In the genomic region with DNA sequence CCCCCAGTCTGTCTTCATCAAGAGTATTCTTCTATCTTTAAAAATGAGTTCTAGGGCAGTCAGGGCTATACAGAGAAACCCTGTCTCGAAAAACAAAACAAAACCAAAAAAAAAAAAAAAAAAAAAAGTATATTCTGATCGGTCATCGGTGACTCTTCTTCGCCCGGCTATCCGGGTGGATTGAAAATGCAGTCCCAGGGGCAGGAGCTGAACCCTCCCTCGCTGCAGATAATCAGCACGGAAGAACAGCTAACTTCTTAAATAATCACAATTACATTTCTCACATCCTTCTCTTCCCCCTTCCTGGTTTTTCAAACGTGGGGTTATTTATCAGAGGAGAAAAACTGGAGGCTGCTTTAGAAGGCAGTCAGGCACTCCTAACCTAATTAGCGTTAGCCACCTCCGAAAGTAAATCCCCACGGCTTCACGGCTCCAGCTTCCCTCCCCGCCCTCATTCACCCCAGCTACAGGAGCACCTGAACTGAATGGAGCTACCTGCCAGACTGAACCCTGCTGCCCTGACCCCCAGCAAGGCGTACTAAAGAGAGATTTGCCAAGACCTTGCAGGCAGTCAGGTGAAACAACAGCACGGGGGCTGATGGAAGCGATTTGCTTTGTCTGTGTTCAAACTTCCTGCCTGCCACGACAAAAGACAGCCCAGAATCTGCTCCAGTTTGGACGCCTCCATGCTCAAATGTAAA, we compare ENCODE assay signal across 8 mouse cellular contexts.
DNase-seq lines count a peak whose midpoint lies in the region; ATAC-seq lines count a peak whose summit lies in the region.

No protein-coding gene starts in this region.

- peak overlapping the region; percentile 30 for H3K4me3 ChIP-seq in forebrain, embryonic 12.5 days (replicated peaks)
- peak overlapping the region; percentile 29 for H3K4me3 ChIP-seq in neural tube, embryonic 11.5 days (ENCODE audit: low read depth, low read length)

- WGBS in forebrain, embryonic 12.5 days, result under 1% methylated on average over 19 of the region's 19 CpGs
- 4% methylated on average over 19 of the region's 19 CpGs for WGBS in neural tube, embryonic 11.5 days

- peak overlapping the region; percentile 57 for H3K4me2 ChIP-seq in forebrain, embryonic 12.5 days
- H3K4me2 ChIP-seq in neural tube, embryonic 11.5 days (ENCODE audit: low read depth), result peak overlapping the region; percentile 51

- DNase-seq in ovary, postnatal 36 days (ENCODE audit: low spot score), result peak; percentile 18
- no peak for DNase-seq in ovary, postnatal 10 days (ENCODE audit: low spot score)
- DNase-seq in kidney, postnatal 25 days, result peak; percentile 2 to 47
- DNase-seq in neural tube, embryonic 11.5 days (ENCODE audit: low spot score), result peak; percentile 24
- no peak for DNase-seq in gastrocnemius, postnatal 10 days
- no peak for DNase-seq in c-Kit-positive CD71-positive TER-119-positive erythroid progenitor cells, embryonic 14.5 days (ENCODE audit: low spot score)
- DNase-seq in adrenal gland, adult 18-20 months (ENCODE audit: low spot score in 2 of 2), result no peak

- peak overlapping the region; percentile 31; the same call in 1 of the 2 replicates for H3K27ac ChIP-seq in forebrain, embryonic 12.5 days
- no peak overlapping the region for H3K27ac ChIP-seq in neural tube, embryonic 11.5 days (ENCODE audit: low read depth, low read length)

- H3K9ac ChIP-seq in forebrain, embryonic 12.5 days, result peak overlapping the region; percentile 40
- H3K9ac ChIP-seq in neural tube, embryonic 11.5 days (ENCODE audit: low read length), result peak overlapping the region; percentile 44

- no peaks in the 10 kb centered on the region for H3K9me3 ChIP-seq in forebrain, embryonic 12.5 days
- H3K9me3 ChIP-seq in neural tube, embryonic 11.5 days (ENCODE audit: control insufficient read depth, low read length), result no peaks in the 10 kb centered on the region

- peaks cover 32% of the 10 kb centered on the region for H3K4me1 ChIP-seq in forebrain, embryonic 12.5 days
- peaks cover 5% of the 10 kb centered on the region; the same call in 1 of the 2 replicates for H3K4me1 ChIP-seq in neural tube, embryonic 11.5 days (ENCODE audit: control insufficient read depth, insufficient read depth, low read length)

- H3K36me3 ChIP-seq in forebrain, embryonic 12.5 days (replicated peaks), result no peaks in the 10 kb centered on the region
- H3K36me3 ChIP-seq in neural tube, embryonic 11.5 days (ENCODE audit: control insufficient read depth, insufficient read depth, low read length), result no peaks in the 10 kb centered on the region

- H3K27me3 ChIP-seq in forebrain, embryonic 12.5 days, result peaks cover 5% of the 10 kb centered on the region; the same call in 1 of the 2 replicates
- H3K27me3 ChIP-seq in neural tube, embryonic 11.5 days (ENCODE audit: control insufficient read depth, insufficient read depth, low read length), result no peaks in the 10 kb centered on the region

- ATAC-seq in forebrain, embryonic 12.5 days (ENCODE audit: low FRiP score), result peak; percentile 45
- ATAC-seq in neural tube, embryonic 11.5 days (ENCODE audit: insufficient read depth, low FRiP score, low TSS enrichment), result peak; percentile 17; the same call in 1 of the 2 replicates

Comparison
In these comparisons a context has a peak if more than half of its experiments do, and no peak if none do; other contexts are left out.
1. DNase-seq: peak in ovary, postnatal 36 days (single experiment), kidney, postnatal 25 days (2 of 2) and neural tube, embryonic 11.5 days (single experiment); none in ovary, postnatal 10 days (single experiment), gastrocnemius, postnatal 10 days (single experiment), c-Kit-positive CD71-positive TER-119-positive erythroid progenitor cells, embryonic 14.5 days (single experiment) and adrenal gland, adult 18-20 months (0 of 2).